Mouse (Mus musculus) stomach, postnatal 0 days (tissue): Measurements from ENCODE around the gene Cd38.

Experiments
- CTCF ChIP-seq: IDR thresholded peaks from 2 replicates; pipeline ENCODE4 v1.5.1; 2016; ENCODE audit warnings: antibody characterized with exemption, low read depth, mild to moderate bottlenecking, moderate library complexity
- EP300 ChIP-seq: optimal IDR thresholded peaks from 2 replicates; pipeline ENCODE3; 2016; ENCODE audit warnings: antibody characterized with exemption

GRCm38 (mm10) chr5:43847555-43847954 is 20.8 kb upstream of the Cd38 start:
- TF ChIP-seq CTCF: no peak
- TF ChIP-seq EP300: no peak
